Mouse (Mus musculus) lung, adult 2 months (tissue): ENCODE measurements around the gene Slc29a4.

Experiments
- CTCF ChIP-seq: fragments of 200-500 bp; IDR thresholded peaks from 2 replicates; pipeline ENCODE4 v1.5.1; 2011; ENCODE audit warnings: mild to moderate bottlenecking, low read length, control low read depth; ENCODE audit not compliant: insufficient read depth
- POLR2A ChIP-seq: fragments of 200-500 bp; IDR thresholded peaks from 2 replicates; pipeline ENCODE4 v1.6.1; 2011; ENCODE audit warnings: low read depth, mild to moderate bottlenecking, control low read depth, low read length, borderline replicate concordance; ENCODE audit errors: extremely low read depth

GRCm38 (mm10) chr5:142724265-142724664 lies 32.0 kb downstream of the Slc29a4 start:
- TF ChIP-seq POLR2A (no peak), CTCF (no peak)
